Mouse (Mus musculus) stomach, postnatal 0 days (tissue): ENCODE results near the gene Psen2. TPM values are rescaled to one million over a fixed set of nuclear protein-coding genes. Genes with fewer than 3 reads are reported as not detected.

Source experiments
- ATAC-seq: fragments of 200-750 bp; cut with Nextera tagmentation; 2 replicates; pipeline ENCODE4 v1.8.0; 2017; ENCODE audit not compliant: low FRiP score, low TSS enrichment
- DNase-seq: peaks from one replicate; pipeline ENCODE4 v3.0.0-alpha.2; 2016; ENCODE audit warnings: low spot score
- H3K27ac ChIP-seq: fragments of 300-500 bp; sonication (generic); replicated peaks from 2 replicates; pipeline ENCODE4 v1.5.1; 2014; ENCODE audit warnings: mild to moderate bottlenecking, control low read depth
- H3K27me3 ChIP-seq: fragments of 300-500 bp; sonication (generic); 2 replicates; pipeline ENCODE4 v1.6.1; 2014; ENCODE audit warnings: low read length; ENCODE audit not compliant: control insufficient read depth, insufficient read depth
- H3K36me3 ChIP-seq: fragments of 300-500 bp; sonication (generic); 2 replicates; pipeline ENCODE4 v1.6.1; 2014; ENCODE audit warnings: low read length, mixed read lengths; ENCODE audit not compliant: control insufficient read depth, insufficient read depth
- H3K4me1 ChIP-seq: fragments of 300-500 bp; sonication (generic); replicated peaks from 2 replicates; pipeline ENCODE4 v1.6.1; 2014; ENCODE audit warnings: antibody characterized with exemption; ENCODE audit not compliant: control insufficient read depth, insufficient read depth
- H3K4me2 ChIP-seq: fragments of 300-500 bp; sonication (generic); replicated peaks from 2 replicates; pipeline ENCODE4 v1.6.1; 2014; ENCODE audit warnings: low read depth, mild to moderate bottlenecking, control low read depth, moderate library complexity
- H3K4me3 ChIP-seq: fragments of 300-500 bp; sonication (generic); 2 replicates; pipeline ENCODE4 v1.5.1; 2014; ENCODE audit warnings: low read depth, low read length, control low read depth
- H3K9ac ChIP-seq: fragments of 300-500 bp; sonication (generic); 2 replicates; pipeline ENCODE4 v1.6.1; 2014; ENCODE audit warnings: mild to moderate bottlenecking, low read length, control low read depth, mixed read lengths
- H3K9me3 ChIP-seq: fragments of 300-500 bp; sonication (generic); 2 replicates; pipeline ENCODE4 v1.6.1; 2016; ENCODE audit warnings: low read length; ENCODE audit not compliant: control insufficient read depth
- CTCF ChIP-seq: IDR thresholded peaks from 2 replicates; pipeline ENCODE4 v1.5.1; 2016; ENCODE audit warnings: antibody characterized with exemption, low read depth, mild to moderate bottlenecking, moderate library complexity
- EP300 ChIP-seq: optimal IDR thresholded peaks from 2 replicates; pipeline ENCODE3; 2016; ENCODE audit warnings: antibody characterized with exemption
- WGBS: fragments of 180-500 bp; shearing (Covaris S2); extraction: QIAGEN DNeasy Blood & Tissue Kit; methylation state at CpG from one replicate; pipeline ENCODE4 v1.1.7; 2014; 5-methylcytosine and 5-hydroxymethylcytosine counted together
- polyA plus RNA-seq: library from polyadenylated mRNA; unstranded; fragments of >200 nt; fragmentation: Nextera tagmentation; extraction: Ambion mirVana; gene quantifications from 2 replicates; pipeline ENCODE4 v1.2.1, GENCODE M21; 2015

Gene Psen2
- polyA plus RNA-seq, 1 experiment from 2014 or later = 14.3 TPM

GRCm38 (mm10) chr1:180179100-180179499 is 84.1 kb downstream of the Psen2 start:
- no peak overlapping the region for H3K9ac ChIP-seq
- WGBS = 92% methylated on average over 4 of the region's 4 CpGs
- H3K4me3 ChIP-seq = no peak overlapping the region
- no peak overlapping the region for H3K27ac ChIP-seq
- no peak for ATAC-seq
- TF ChIP-seq CTCF (no peak), EP300 (no peak)
- no peaks in the 10 kb centered on the region for H3K9me3 ChIP-seq
- no peaks in the 10 kb centered on the region for H3K27me3 ChIP-seq
- DNase-seq = no peak
- H3K4me2 ChIP-seq = no peak overlapping the region
- no peaks in the 10 kb centered on the region for H3K4me1 ChIP-seq
- no peaks in the 10 kb centered on the region for H3K36me3 ChIP-seq

GRCm38 (mm10) chr1:180178340-180178739 is 84.9 kb downstream of the Psen2 start:
- H3K9ac ChIP-seq = no peak overlapping the region
- no peaks in the 10 kb centered on the region for H3K27me3 ChIP-seq
- no peaks in the 10 kb centered on the region for H3K36me3 ChIP-seq
- TF ChIP-seq EP300 (no peak), CTCF (no peak)
- ATAC-seq (peak; percentile 64; the same call in 1 of the 2 replicates), DNase-seq (peak; percentile 64)
- no peaks in the 10 kb centered on the region for H3K9me3 ChIP-seq
- WGBS = 71% methylated on average over 9 of the region's 9 CpGs
- no peak overlapping the region for H3K4me3 ChIP-seq
- H3K4me2 ChIP-seq = no peak overlapping the region
- no peak overlapping the region for H3K27ac ChIP-seq
- H3K4me1 ChIP-seq = no peaks in the 10 kb centered on the region

Other genes with a start within 250 kb of the Psen2 start
- gene Coq8a, start 63.8 kb downstream of the Psen2 start, polyA plus RNA-seq = 25.6 and 29.8 TPM in 2 replicates
- 3.7 and 4.0 TPM in 2 replicates for gene Itpkb, start 67.0 kb upstream of the Psen2 start, polyA plus RNA-seq
- 3.5 and 4.3 TPM in 2 replicates for gene Stum, start 220.1 kb upstream of the Psen2 start, polyA plus RNA-seq